Mouse (Mus musculus) forebrain, embryonic 16.5 days (tissue): ENCODE data around the gene Iqsec2. TPM values are rescaled to one million over a fixed set of nuclear protein-coding genes. Genes with fewer than 3 reads are reported as not detected.

Source experiments
- ATAC-seq: fragments of 200-750 bp; cut with Nextera tagmentation; 2 replicates; pipeline ENCODE4 v1.8.0; 2017; ENCODE audit warnings: mild to moderate bottlenecking, moderate library complexity
- H3K27ac ChIP-seq: fragments of 300-500 bp; sonication (generic); 2 replicates; pipeline ENCODE4 v1.5.1; 2014; ENCODE audit warnings: low read length, control low read depth
- H3K27me3 ChIP-seq: fragments of 300-500 bp; sonication (generic); replicated peaks from 2 replicates; pipeline ENCODE4 v1.6.1; 2014; ENCODE audit warnings: low read length; ENCODE audit not compliant: control insufficient read depth, insufficient read depth
- H3K36me3 ChIP-seq: fragments of 300-500 bp; sonication (generic); 2 replicates; pipeline ENCODE4 v1.6.1; 2014; ENCODE audit not compliant: control insufficient read depth, insufficient read depth
- H3K4me1 ChIP-seq: fragments of 300-500 bp; sonication (generic); replicated peaks from 2 replicates; pipeline ENCODE4 v1.6.1; 2014; ENCODE audit warnings: low read length; ENCODE audit not compliant: control insufficient read depth, insufficient read depth
- H3K4me2 ChIP-seq: fragments of 300-500 bp; sonication (generic); 2 replicates; pipeline ENCODE4 v1.6.1; 2014; ENCODE audit warnings: mild to moderate bottlenecking, low read length, control low read depth
- H3K4me3 ChIP-seq: fragments of 300-500 bp; sonication (generic); replicated peaks from 2 replicates; pipeline ENCODE4 v1.5.1; 2014; ENCODE audit warnings: mild to moderate bottlenecking, low read length, control low read depth
- H3K9ac ChIP-seq: fragments of 300-500 bp; sonication (generic); replicated peaks from 2 replicates; pipeline ENCODE4 v1.6.1; 2014; ENCODE audit warnings: low read depth, low read length, control low read depth
- H3K9me3 ChIP-seq: fragments of 300-500 bp; sonication (generic); 2 replicates; pipeline ENCODE4 v1.6.1; 2016; ENCODE audit warnings: low read length; ENCODE audit not compliant: control insufficient read depth
- whole genome bisulfite sequencing: fragments of 180-500 bp; shearing (Covaris S2); extraction: QIAGEN DNeasy Blood & Tissue Kit; methylation state at CpG from one replicate; pipeline ENCODE4 v1.1.7; 2014; 5-methylcytosine and 5-hydroxymethylcytosine counted together
- polyA plus RNA-seq: library from polyadenylated mRNA; unstranded; fragments of >200 nt; fragmentation: Nextera tagmentation; extraction: Ambion mirVana; gene quantifications from 2 replicates; pipeline ENCODE4 v1.2.1, GENCODE M21; 2015

Gene Iqsec2
- polyA plus RNA-seq, 1 experiment from 2014 or later, result 5.8 TPM

- no peaks in the 10 kb centered on the region for H3K9me3 ChIP-seq
- no peak overlapping the region for H3K4me3 ChIP-seq
- no peak overlapping the region for H3K27ac ChIP-seq
- 29% methylated on average over 5 of the region's 5 CpGs for WGBS
- peak; percentile 82 for ATAC-seq
- H3K27me3 ChIP-seq, result peaks cover 19% of the 10 kb centered on the region; the same call in 1 of the 2 replicates
- peaks cover 10% of the 10 kb centered on the region for H3K4me1 ChIP-seq
- H3K36me3 ChIP-seq, result no peaks in the 10 kb centered on the region
- no peak overlapping the region for H3K9ac ChIP-seq
- H3K4me2 ChIP-seq, result peak overlapping the region; percentile 24
Measured at GRCm38 (mm10) chrX:152147451-152148116, 3.5 kb downstream of the Iqsec2 start.

- Histone ChIP-seq H3K4me1 (peaks cover 10% of the 10 kb centered on the region), H3K4me3 (no peak overlapping the region), H3K4me2 (0 out of 2 replicates have a peak overlapping the region, but pooled peaks have one; percentile 7), H3K27me3 (peaks cover 23% of the 10 kb centered on the region), H3K9ac (no peak overlapping the region), H3K9me3 (no peaks in the 10 kb centered on the region), H3K27ac (no peak overlapping the region), H3K36me3 (no peaks in the 10 kb centered on the region)
- WGBS, result 69% methylated on average over 5 of the region's 5 CpGs
- no peak for ATAC-seq
Measured at GRCm38 (mm10) chrX:152148706-152149105, 4.6 kb downstream of the Iqsec2 start.

GRCm38 (mm10) chrX:152151709-152152108, 7.6 kb downstream of the Iqsec2 start:
- 10% methylated on average over 6 of the region's 6 CpGs for WGBS
- Histone ChIP-seq H3K36me3 (no peaks in the 10 kb centered on the region), H3K27ac (no peak overlapping the region), H3K4me1 (0 out of 2 replicates have a peak, but pooled peaks cover 2% of the 10 kb centered on the region), H3K27me3 (peaks cover 12% of the 10 kb centered on the region), H3K9me3 (no peaks in the 10 kb centered on the region), H3K9ac (no peak overlapping the region), H3K4me3 (no peak overlapping the region), H3K4me2 (no peak overlapping the region)
- ATAC-seq, result peak; percentile 65

GRCm38 (mm10) chrX:152158294-152158693, 14.2 kb downstream of the Iqsec2 start:
- 85% methylated on average over 3 of the region's 3 CpGs for WGBS
- H3K9ac ChIP-seq, result no peak overlapping the region
- no peaks in the 10 kb centered on the region for H3K4me1 ChIP-seq
- H3K4me2 ChIP-seq, result no peak overlapping the region
- H3K27me3 ChIP-seq, result peaks cover 5% of the 10 kb centered on the region; the same call in 1 of the 2 replicates
- no peak for ATAC-seq
- no peak overlapping the region for H3K4me3 ChIP-seq
- no peaks in the 10 kb centered on the region for H3K9me3 ChIP-seq
- no peaks in the 10 kb centered on the region for H3K36me3 ChIP-seq
- H3K27ac ChIP-seq, result no peak overlapping the region

- no peak for ATAC-seq
- peaks cover 20% of the 10 kb centered on the region for H3K27me3 ChIP-seq
- H3K36me3 ChIP-seq, result no peaks in the 10 kb centered on the region
- H3K9ac ChIP-seq, result no peak overlapping the region
- H3K4me2 ChIP-seq, result no peak overlapping the region
- H3K4me3 ChIP-seq, result no peak overlapping the region
- H3K9me3 ChIP-seq, result no peaks in the 10 kb centered on the region
- 89% methylated on average over 4 of the region's 4 CpGs for WGBS
- H3K4me1 ChIP-seq, result no peaks in the 10 kb centered on the region
- H3K27ac ChIP-seq, result no peak overlapping the region
Measured at GRCm38 (mm10) chrX:152161404-152161803, 17.3 kb downstream of the Iqsec2 start.

- Histone ChIP-seq H3K27ac (no peak overlapping the region), H3K4me3 (no peak overlapping the region), H3K36me3 (no peaks in the 10 kb centered on the region), H3K4me1 (no peaks in the 10 kb centered on the region), H3K4me2 (no peak overlapping the region), H3K9ac (no peak overlapping the region), H3K27me3 (peaks cover 27% of the 10 kb centered on the region), H3K9me3 (no peaks in the 10 kb centered on the region)
- ATAC-seq, result no peak
Measured at GRCm38 (mm10) chrX:152164061-152164460, 20.0 kb downstream of the Iqsec2 start.

GRCm38 (mm10) chrX:152166161-152166560, 22.1 kb downstream of the Iqsec2 start:
- no peak for ATAC-seq
- H3K4me2 ChIP-seq, result no peak overlapping the region
- no peak overlapping the region for H3K27ac ChIP-seq
- H3K9ac ChIP-seq, result no peak overlapping the region
- H3K36me3 ChIP-seq, result no peaks in the 10 kb centered on the region
- WGBS, result 75% methylated on average over 6 of the region's 6 CpGs
- H3K27me3 ChIP-seq, result peaks cover 34% of the 10 kb centered on the region
- H3K9me3 ChIP-seq, result no peaks in the 10 kb centered on the region
- H3K4me3 ChIP-seq, result no peak overlapping the region
- H3K4me1 ChIP-seq, result peaks cover 4% of the 10 kb centered on the region; the same call in 1 of the 2 replicates

GRCm38 (mm10) chrX:152168521-152168920, 24.5 kb downstream of the Iqsec2 start:
- Histone ChIP-seq H3K9ac (no peak overlapping the region), H3K36me3 (no peaks in the 10 kb centered on the region), H3K4me1 (peaks cover 7% of the 10 kb centered on the region; the same call in 1 of the 2 replicates), H3K4me2 (no peak overlapping the region), H3K27me3 (peaks cover 44% of the 10 kb centered on the region), H3K27ac (no peak overlapping the region), H3K4me3 (no peak overlapping the region), H3K9me3 (no peaks in the 10 kb centered on the region)
- ATAC-seq, result no peak
- 82% methylated on average over 1 of the region's 1 CpGs for WGBS

- Histone ChIP-seq H3K4me2 (no peak overlapping the region), H3K36me3 (no peaks in the 10 kb centered on the region), H3K4me1 (peaks cover 7% of the 10 kb centered on the region; the same call in 1 of the 2 replicates), H3K27me3 (peaks cover 29% of the 10 kb centered on the region; the same call in 1 of the 2 replicates), H3K9me3 (no peaks in the 10 kb centered on the region), H3K4me3 (no peak overlapping the region), H3K27ac (no peak overlapping the region), H3K9ac (no peak overlapping the region)
- WGBS, result 74% methylated on average over 6 of the region's 6 CpGs
- ATAC-seq, result peak; percentile 54
Measured at GRCm38 (mm10) chrX:152171041-152172026, 27.3 kb downstream of the Iqsec2 start.
